Mouse (Mus musculus) lung, adult 2 months (tissue): ENCODE results near the gene Plcl1.

Source experiments
- CTCF ChIP-seq: fragments of 200-500 bp; IDR thresholded peaks from 2 replicates; pipeline ENCODE4 v1.5.1; 2011; ENCODE audit warnings: mild to moderate bottlenecking, low read length, control low read depth; ENCODE audit not compliant: insufficient read depth
- POLR2A ChIP-seq: fragments of 200-500 bp; IDR thresholded peaks from 2 replicates; pipeline ENCODE4 v1.6.1; 2011; ENCODE audit warnings: low read depth, mild to moderate bottlenecking, control low read depth, low read length, borderline replicate concordance; ENCODE audit errors: extremely low read depth

GRCm38 (mm10) chr1:55430587-55430986 lies 24.9 kb downstream of the Plcl1 start:
- TF ChIP-seq CTCF, result no peak
- no peak for TF ChIP-seq POLR2A
